Mouse (Mus musculus) testis, adult 2 months (tissue): ENCODE measurements around the gene Palld.

ENCODE experiments used
- CTCF ChIP-seq: fragments of 200-500 bp; IDR thresholded peaks from 2 replicates; pipeline ENCODE4 v1.5.1; 2012; ENCODE audit warnings: low read depth, mild to moderate bottlenecking, inconsistent platforms, low read length, moderate library complexity; ENCODE audit not compliant: control insufficient read depth, insufficient read depth, insufficient replicate concordance
- POLR2A ChIP-seq: fragments of 200-500 bp; IDR thresholded peaks from 2 replicates; pipeline ENCODE4 v1.6.1; 2012; ENCODE audit warnings: low read depth, mild to moderate bottlenecking, inconsistent platforms, low read length, moderate library complexity; ENCODE audit not compliant: control insufficient read depth

DNA sequence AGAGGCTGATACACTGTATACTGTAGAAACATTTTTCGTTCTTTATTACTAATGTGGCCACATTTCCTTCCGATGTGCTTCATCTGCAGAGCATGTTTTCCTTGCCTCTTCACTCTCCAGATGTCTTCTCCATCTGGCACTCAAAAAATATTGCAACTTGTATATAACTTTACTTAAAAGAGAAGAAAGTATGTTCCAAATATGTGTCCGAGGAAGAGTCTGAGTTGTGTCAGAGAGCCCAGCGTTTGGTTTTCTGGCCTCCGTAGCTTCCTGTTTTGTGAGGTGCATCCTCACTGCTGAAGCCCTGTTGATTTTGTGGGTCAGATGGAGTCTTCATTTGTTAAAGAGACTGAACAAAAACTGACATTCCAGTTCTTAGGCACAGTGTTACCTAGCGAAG is 238.3 kb downstream of the Palld start:
- TF ChIP-seq CTCF (no peak), POLR2A (no peak)
